ENCODE assay signal across 8 mouse cellular contexts in genomic region chr3:30793403-30794221, GRCm38 (mm10). TPM values are rescaled to one million over a fixed set of nuclear protein-coding genes. Genes with fewer than 3 reads are reported as not detected.
DNase-seq lines count a peak whose midpoint lies in the region; ATAC-seq and TF ChIP-seq lines count a peak whose summit lies in the region.

No protein-coding gene starts in this region.

- peak overlapping the region; percentile 100 for H3K4me3 ChIP-seq in heart, embryonic 15.5 days
- peak overlapping the region; percentile 77 for H3K4me3 ChIP-seq in layer of hippocampus, adult 2 months
- peak overlapping the region; percentile 98 for H3K4me3 ChIP-seq in lung, embryonic 16.5 days (ENCODE audit: low read length)
- peak overlapping the region; percentile 94 for H3K4me3 ChIP-seq in olfactory bulb, adult 2 months (ENCODE audit: insufficient read depth, low read depth, low read length)

- under 1% methylated on average over 75 of the region's 75 CpGs for WGBS in heart, embryonic 15.5 days
- WGBS in lung, embryonic 16.5 days, result under 1% methylated on average over 58 of the region's 75 CpGs
- WGBS in olfactory bulb, adult 2 months, result under 1% methylated on average over 75 of the region's 75 CpGs

- H3K36me3 ChIP-seq in heart, embryonic 15.5 days, result no peaks in the 10 kb centered on the region
- H3K36me3 ChIP-seq in lung, embryonic 16.5 days (ENCODE audit: control insufficient read depth, insufficient read depth, low read length), result no peaks in the 10 kb centered on the region

- no peak; the same call in 1 of the 2 replicates for TF ChIP-seq POLR2A in olfactory bulb, adult 2 months (IDR thresholded peaks at IDR 0.05; ENCODE audit: insufficient read depth, low read depth, low read length)

- H3K27me3 ChIP-seq in heart, embryonic 15.5 days, result no peaks in the 10 kb centered on the region
- no peaks in the 10 kb centered on the region for H3K27me3 ChIP-seq in lung, embryonic 16.5 days (ENCODE audit: control insufficient read depth, insufficient read depth, low read depth, low read length)

- peak overlapping the region; percentile 70 for H3K4me2 ChIP-seq in heart, embryonic 15.5 days
- H3K4me2 ChIP-seq in lung, embryonic 16.5 days (ENCODE audit: low read depth, low read length), result peak overlapping the region; percentile 86

- peak overlapping the region; percentile 98 for H3K9ac ChIP-seq in heart, embryonic 15.5 days
- H3K9ac ChIP-seq in lung, embryonic 16.5 days (ENCODE audit: low read length), result peak overlapping the region; percentile 99

- DNase-seq in cerebellum, adult 11-12 months, result peak; percentile 61
- no peak for DNase-seq in cerebellum, postnatal 25 days
- peak in 1 of 2 experiments; percentile 16 for DNase-seq in layer of hippocampus, adult 2 months (ENCODE audit: low spot score in 2 of 2)

- TF ChIP-seq CTCF in layer of hippocampus, adult 2 months (conservative IDR thresholded peaks at IDR 0.05), result no peak
- TF ChIP-seq CTCF in olfactory bulb, adult 2 months (IDR thresholded peaks at IDR 0.05; ENCODE audit: insufficient read depth, low read depth, low read length), result no peak

- peaks cover 4% of the 10 kb centered on the region; the same call in 1 of the 2 replicates for H3K4me1 ChIP-seq in heart, embryonic 15.5 days (replicated peaks)
- H3K4me1 ChIP-seq in lung, embryonic 16.5 days (replicated peaks; ENCODE audit: control insufficient read depth, insufficient read depth, low read length), result peaks cover 1% of the 10 kb centered on the region
- H3K4me1 ChIP-seq in olfactory bulb, adult 2 months (ENCODE audit: control insufficient read depth, insufficient read depth, low read length), result no peaks in the 10 kb centered on the region

- ATAC-seq in activated CD4-positive, CD25-positive, alpha-beta regulatory T cell, adult 4 months, result peak; percentile 57
- peak; percentile 71 for ATAC-seq in erythroblast, adult 5-6 weeks (replicated peaks; ENCODE audit: low FRiP score, poor library complexity, severe bottlenecking)
- ATAC-seq in heart, embryonic 15.5 days (replicated peaks; ENCODE audit: insufficient number of reproducible peaks, insufficient read depth, low FRiP score, low read depth), result peak; percentile 79
- peak; percentile 84 for ATAC-seq in lung, embryonic 16.5 days (ENCODE audit: low read depth)

- peak overlapping the region; percentile 92 for H3K27ac ChIP-seq in heart, embryonic 15.5 days
- H3K27ac ChIP-seq in layer of hippocampus, adult 2 months, result peak overlapping the region; percentile 100
- peak overlapping the region; percentile 92 for H3K27ac ChIP-seq in lung, embryonic 16.5 days (ENCODE audit: low read length)
- peak overlapping the region; percentile 97 for H3K27ac ChIP-seq in olfactory bulb, adult 2 months (ENCODE audit: insufficient read depth, low read depth, low read length)

- H3K9me3 ChIP-seq in heart, embryonic 15.5 days (replicated peaks), result no peaks in the 10 kb centered on the region
- no peaks in the 10 kb centered on the region for H3K9me3 ChIP-seq in lung, embryonic 16.5 days (ENCODE audit: control insufficient read depth, low read length)

RNA-seq across cellular contexts. Expression of gene Sec62, which starts 0.9 kb away (rescaled TPM):
- polyA plus RNA-seq in activated CD4-positive, CD25-positive, alpha-beta regulatory T cell, adult 4 months (2017; shearing (Covaris generic)), result 10 to 100 TPM; 48.3 to 83.7 TPM
- 219 and 226 TPM in 2 replicates for total RNA-seq in erythroblast, adult 5-6 weeks (2015; ENCODE audit: low replicate concordance)
- 338 and 399 TPM in 2 replicates for total RNA-seq in erythroblast, adult 5-6 weeks (2017; ENCODE audit: low replicate concordance)
- polyA plus RNA-seq in heart, embryonic 15.5 days (2015; fragmentation: Nextera tagmentation; extraction: Ambion mirVana), result 42.9 and 71.3 TPM in 2 replicates
- total RNA-seq in layer of hippocampus, adult 2 months (2021), result 10 to 100 TPM; 90.1 to 96.4 TPM
- 80.0 and 96.2 TPM in 2 replicates for polyA plus RNA-seq in lung, embryonic 16.5 days (2015; fragmentation: Nextera tagmentation; extraction: Ambion mirVana)
- not detected in 2 replicates for polyA plus RNA-seq in olfactory bulb, adult 2 months (2012; ENCODE audit: insufficient read depth, insufficient read length, low replicate concordance, missing spikeins)

RNA-seq across cellular contexts. Expression of gene Samd7, which starts 47.5 kb away (rescaled TPM):
- under 1 TPM in 1 of 2 experiments, not detected in 1; 0.44 TPM for polyA plus RNA-seq in activated CD4-positive, CD25-positive, alpha-beta regulatory T cell, adult 4 months (2017; shearing (Covaris generic))
- total RNA-seq in erythroblast, adult 5-6 weeks (2015; ENCODE audit: low replicate concordance), result not detected in 2 replicates
- 0.26 and 0.84 TPM in 2 replicates for total RNA-seq in erythroblast, adult 5-6 weeks (2017; ENCODE audit: low replicate concordance)
- not detected in 2 replicates for polyA plus RNA-seq in heart, embryonic 15.5 days (2015; fragmentation: Nextera tagmentation; extraction: Ambion mirVana)
- not detected for total RNA-seq in layer of hippocampus, adult 2 months (2021)
- polyA plus RNA-seq in lung, embryonic 16.5 days (2015; fragmentation: Nextera tagmentation; extraction: Ambion mirVana), result not detected in 2 replicates
- polyA plus RNA-seq in olfactory bulb, adult 2 months (2012; ENCODE audit: insufficient read depth, insufficient read length, low replicate concordance, missing spikeins), result not detected in 2 replicates
